Mouse (Mus musculus): ENCODE measurements at regions not wholly inside any gene's neighbourhood (a gene's known extent, or its start where the extent isn't known, plus 50 kb on each side); places are given as distances from the start of the nearest gene placed in this dataset.

DNA sequence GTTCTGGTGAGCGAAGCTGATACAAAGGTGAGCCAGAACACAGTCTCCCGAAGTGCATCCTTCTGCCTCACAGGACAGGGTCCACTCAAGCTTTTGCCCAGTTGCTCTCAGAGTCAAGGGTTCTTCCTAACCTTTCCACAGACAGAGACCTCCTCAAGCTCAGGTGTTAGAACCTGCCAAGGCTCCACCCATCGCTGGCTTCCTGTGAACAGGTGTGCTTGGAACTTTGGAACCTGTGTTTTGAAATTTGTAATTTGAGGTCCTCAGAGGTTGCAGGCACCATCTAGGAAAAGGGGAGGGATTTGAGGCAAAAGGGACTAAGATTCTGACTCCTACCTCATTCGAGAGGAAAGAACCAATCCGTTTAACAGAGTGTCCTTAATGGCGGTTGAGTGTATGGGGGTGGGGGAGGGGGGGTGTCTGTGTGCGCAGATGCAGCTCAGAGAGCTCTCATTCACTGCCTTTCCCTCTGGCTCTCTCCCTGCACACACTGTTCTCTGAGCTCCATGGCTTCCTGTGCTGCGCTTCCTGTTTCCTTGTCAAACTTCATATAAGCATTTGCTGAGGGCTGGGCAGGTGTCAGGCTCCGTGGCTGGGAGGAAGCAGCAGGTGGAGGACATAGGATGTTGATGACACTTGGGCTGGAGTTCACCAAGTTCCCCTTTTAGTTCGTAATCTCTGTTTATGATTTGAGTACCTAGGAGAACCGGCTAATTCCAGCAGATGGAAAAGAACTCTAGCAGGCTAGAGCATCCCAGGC is 195.8 kb downstream of the Pten start:
- DNase-seq = no peak
- WGBS = 40% methylated on average over 11 of the region's 11 CpGs
- Histone ChIP-seq H3K4me1 (ENCODE audit: control insufficient read depth, insufficient read depth, low read length) (peaks cover 24% of the 10 kb centered on the region), H3K4me3 (replicated peaks; ENCODE audit: extremely low read depth, low read depth, low read length) (no peak overlapping the region)
- TF ChIP-seq CTCF (IDR thresholded peaks at IDR 0.05; ENCODE audit: insufficient read depth, low read length) (no peak), POLR2A (IDR thresholded peaks at IDR 0.05; ENCODE audit: borderline replicate concordance, extremely low read depth, low read depth, low read length) (no peak)

DNA sequence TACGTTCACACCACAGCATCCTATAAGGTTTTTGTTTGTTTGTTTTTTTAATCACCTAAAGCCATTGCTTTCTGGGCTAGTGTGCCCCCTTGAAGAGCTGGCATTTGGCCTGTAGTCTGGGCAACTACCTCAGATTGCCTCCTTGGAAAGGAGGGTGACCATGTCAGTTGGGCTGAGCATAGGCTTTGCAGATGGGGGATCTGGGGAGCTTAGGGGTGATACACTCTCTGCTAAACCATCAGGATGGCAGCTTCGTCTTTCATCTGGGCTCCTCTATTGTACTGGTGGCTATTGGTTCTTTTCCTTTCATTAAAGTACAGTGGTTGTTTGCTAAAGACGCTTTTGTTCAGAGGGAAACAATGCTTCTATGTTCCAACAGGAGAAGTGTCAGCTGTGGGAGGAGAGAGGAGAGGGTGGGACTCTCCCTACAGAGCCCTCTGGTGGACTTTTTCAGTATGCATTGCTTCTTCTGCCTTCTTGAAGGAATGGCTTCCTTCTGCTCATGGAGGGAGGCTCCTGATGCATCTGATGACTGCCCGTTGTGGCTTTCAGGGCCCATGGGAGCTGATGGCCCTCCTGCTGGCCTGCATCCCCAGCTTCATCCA is 196.8 kb downstream of the Pten start:
- 33% methylated on average over 4 of the region's 4 CpGs for WGBS
- Histone ChIP-seq H3K4me1 (ENCODE audit: control insufficient read depth, insufficient read depth, low read length) (peaks cover 24% of the 10 kb centered on the region), H3K4me3 (replicated peaks; ENCODE audit: extremely low read depth, low read depth, low read length) (no peak overlapping the region)
- no peak for DNase-seq
- TF ChIP-seq POLR2A (IDR thresholded peaks at IDR 0.05; ENCODE audit: borderline replicate concordance, extremely low read depth, low read depth, low read length) = no peak
- peak; percentile 52 for TF ChIP-seq CTCF (IDR thresholded peaks at IDR 0.05; ENCODE audit: insufficient read depth, low read length)

DNA sequence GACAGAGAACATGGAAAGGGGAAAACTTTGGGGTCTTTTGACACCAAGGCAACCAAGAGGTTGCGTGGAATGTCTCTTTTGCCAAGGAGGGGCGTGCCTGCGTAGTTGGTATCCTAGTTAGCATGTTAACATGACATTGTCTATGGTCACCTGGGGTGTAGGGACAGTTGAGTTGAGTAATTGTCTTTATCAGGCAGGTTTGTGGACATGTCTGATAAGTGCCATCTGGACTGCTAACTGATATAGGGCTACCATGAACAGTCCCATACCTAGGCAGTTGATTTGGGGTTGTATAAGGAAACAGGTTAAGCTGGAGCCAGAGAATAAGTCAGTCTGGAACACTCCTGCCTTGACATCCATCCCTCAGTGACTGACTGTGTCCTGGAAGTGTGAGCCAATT is 197.6 kb downstream of the Pten start:
- WGBS = over 99% methylated on average over 3 of the region's 3 CpGs
- Histone ChIP-seq H3K4me1 (ENCODE audit: control insufficient read depth, insufficient read depth, low read length) (peaks cover 24% of the 10 kb centered on the region), H3K4me3 (replicated peaks; ENCODE audit: extremely low read depth, low read depth, low read length) (no peak overlapping the region)
- no peak for TF ChIP-seq CTCF (IDR thresholded peaks at IDR 0.05; ENCODE audit: insufficient read depth, low read length)
- TF ChIP-seq POLR2A (IDR thresholded peaks at IDR 0.05; ENCODE audit: borderline replicate concordance, extremely low read depth, low read depth, low read length) = no peak
- DNase-seq = no peak

DNA sequence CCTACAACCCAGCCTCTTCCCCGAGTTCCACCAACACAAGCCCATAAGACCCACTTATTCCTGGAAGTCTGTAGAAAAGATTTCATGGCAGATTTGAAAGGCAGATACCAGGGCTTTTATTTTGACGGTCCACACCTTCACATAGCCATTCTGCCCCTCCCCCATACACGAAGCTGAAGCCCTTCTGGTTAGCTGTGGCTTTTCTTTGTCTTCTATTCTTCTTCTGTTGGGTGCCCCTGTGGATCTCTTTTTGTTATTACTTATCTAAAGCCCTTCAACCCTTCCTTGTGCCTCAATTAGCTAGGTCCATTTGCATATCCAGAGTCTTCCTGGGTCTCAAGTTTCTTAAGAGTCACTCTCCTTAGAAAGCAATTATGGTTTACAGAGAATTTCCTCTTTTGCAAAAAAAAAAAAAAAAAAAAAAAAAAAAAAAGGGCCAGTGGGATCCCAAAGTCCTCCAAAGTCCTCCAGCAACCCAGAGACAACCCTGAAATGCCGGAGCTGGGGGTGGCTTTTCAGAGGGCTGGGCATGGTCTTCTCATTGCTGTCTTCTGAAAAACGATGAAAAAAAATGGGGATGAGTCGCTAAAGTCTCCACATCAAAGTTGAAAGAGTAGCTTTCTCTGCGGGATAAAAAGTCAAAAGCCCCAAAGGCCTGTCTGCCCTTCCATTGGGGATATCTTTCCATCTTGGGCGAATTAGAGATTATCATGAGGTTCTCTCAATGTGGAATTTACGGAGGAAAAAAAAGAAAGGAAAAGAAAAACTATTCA is 199.0 kb downstream of the Pten start:
- H3K4me1 ChIP-seq (ENCODE audit: control insufficient read depth, insufficient read depth, low read length) = peaks cover 24% of the 10 kb centered on the region
- TF ChIP-seq CTCF (IDR thresholded peaks at IDR 0.05; ENCODE audit: insufficient read depth, low read length) (no peak), POLR2A (IDR thresholded peaks at IDR 0.05; ENCODE audit: borderline replicate concordance, extremely low read depth, low read depth, low read length) (no peak)
- no peak for DNase-seq
- H3K4me3 ChIP-seq (replicated peaks; ENCODE audit: extremely low read depth, low read depth, low read length) = no peak overlapping the region
- 17% methylated on average over 9 of the region's 9 CpGs for WGBS

DNA sequence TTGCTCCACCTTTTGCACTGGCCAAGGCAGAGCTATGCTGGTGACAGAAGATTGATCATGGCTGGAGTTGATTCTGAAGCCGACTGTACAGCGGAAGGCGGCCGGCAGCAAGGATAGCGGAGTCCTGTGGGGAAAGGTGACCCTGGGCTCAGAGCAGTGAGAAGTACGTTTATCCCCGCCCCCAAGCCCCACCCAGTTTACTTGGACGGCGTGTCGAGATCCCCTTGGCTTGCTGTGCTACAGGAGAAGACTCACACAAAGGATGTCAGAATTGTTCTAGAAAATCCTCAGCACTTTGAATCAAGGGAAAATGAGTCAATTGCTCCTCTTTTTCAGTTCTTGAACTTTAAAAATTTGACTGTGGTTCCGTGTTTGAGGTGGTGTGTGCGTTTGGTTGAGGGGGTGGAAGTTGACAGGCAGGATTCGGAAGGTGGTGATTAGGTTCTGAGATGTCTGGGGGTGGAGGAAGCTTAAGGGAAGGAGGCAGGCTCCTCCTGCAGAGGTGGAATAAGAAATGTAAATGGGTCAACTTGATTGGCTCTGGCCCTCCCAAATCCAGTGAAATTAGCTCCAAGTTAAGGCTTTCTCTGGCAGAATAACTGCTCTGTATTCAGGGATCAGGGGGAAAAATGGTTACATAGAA is 199.7 kb downstream of the Pten start:
- TF ChIP-seq POLR2A (IDR thresholded peaks at IDR 0.05; ENCODE audit: borderline replicate concordance, extremely low read depth, low read depth, low read length) = no peak
- no peak for TF ChIP-seq CTCF (IDR thresholded peaks at IDR 0.05; ENCODE audit: insufficient read depth, low read length)
- Histone ChIP-seq H3K4me3 (replicated peaks; ENCODE audit: extremely low read depth, low read depth, low read length) (peak overlapping the region; percentile 25), H3K4me1 (ENCODE audit: control insufficient read depth, insufficient read depth, low read length) (peaks cover 24% of the 10 kb centered on the region)
- DNase-seq = no peak
- WGBS = 6% methylated on average over 13 of the region's 13 CpGs

DNA sequence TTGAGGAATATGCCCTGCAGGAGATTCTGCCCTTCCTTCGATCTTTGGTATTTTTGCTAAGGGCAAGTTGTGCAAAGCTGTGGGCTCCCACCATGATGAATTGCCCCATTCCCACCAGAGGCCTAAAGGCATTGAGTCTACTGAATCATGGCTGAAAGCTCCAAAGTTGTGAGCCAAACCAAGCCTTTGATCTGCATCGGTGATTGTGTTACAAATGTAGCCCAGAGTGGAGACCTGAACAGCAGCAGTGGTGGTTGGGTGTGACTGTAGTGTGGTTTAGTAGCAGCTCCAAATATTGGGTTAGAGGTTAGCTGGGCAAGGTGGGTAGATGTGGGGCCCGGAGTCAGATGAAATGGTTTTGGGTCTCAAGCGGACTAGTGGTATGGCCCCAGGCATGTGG is 201.0 kb downstream of the Pten start:
- TF ChIP-seq CTCF (IDR thresholded peaks at IDR 0.05; ENCODE audit: insufficient read depth, low read length) = no peak
- 93% methylated on average over 4 of the region's 4 CpGs for WGBS
- no peak for DNase-seq
- H3K4me1 ChIP-seq (ENCODE audit: control insufficient read depth, insufficient read depth, low read length) = peaks cover 19% of the 10 kb centered on the region
- no peak overlapping the region for H3K4me3 ChIP-seq (replicated peaks; ENCODE audit: extremely low read depth, low read depth, low read length)

DNA sequence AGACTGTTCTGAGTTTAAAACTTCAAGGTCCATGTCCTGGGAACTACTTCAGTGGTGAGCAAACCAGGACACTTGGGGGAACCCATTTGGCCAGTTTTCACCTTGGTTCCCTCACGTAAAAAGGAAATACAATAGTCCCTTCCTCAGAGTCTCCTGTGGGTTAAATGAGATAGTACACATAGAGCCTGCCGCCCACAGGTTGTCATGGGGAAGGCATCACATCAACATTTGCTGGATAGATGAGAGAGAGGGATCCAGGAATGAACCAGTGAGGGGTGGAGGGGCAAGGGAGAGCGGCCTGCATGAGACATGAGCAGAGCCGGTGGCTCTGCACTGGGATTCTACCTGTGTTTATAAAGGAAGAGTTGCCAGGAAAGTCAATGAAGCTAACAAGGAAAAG is 201.5 kb downstream of the Pten start:
- no peak for TF ChIP-seq CTCF (IDR thresholded peaks at IDR 0.05; ENCODE audit: insufficient read depth, low read length)
- no peak for TF ChIP-seq POLR2A (IDR thresholded peaks at IDR 0.05; ENCODE audit: borderline replicate concordance, extremely low read depth, low read depth, low read length)
- no peak overlapping the region for H3K4me3 ChIP-seq (replicated peaks; ENCODE audit: extremely low read depth, low read depth, low read length)
- 88% methylated on average over 4 of the region's 4 CpGs for WGBS
- H3K4me1 ChIP-seq (ENCODE audit: control insufficient read depth, insufficient read depth, low read length) = peaks cover 17% of the 10 kb centered on the region
- DNase-seq = no peak

DNA sequence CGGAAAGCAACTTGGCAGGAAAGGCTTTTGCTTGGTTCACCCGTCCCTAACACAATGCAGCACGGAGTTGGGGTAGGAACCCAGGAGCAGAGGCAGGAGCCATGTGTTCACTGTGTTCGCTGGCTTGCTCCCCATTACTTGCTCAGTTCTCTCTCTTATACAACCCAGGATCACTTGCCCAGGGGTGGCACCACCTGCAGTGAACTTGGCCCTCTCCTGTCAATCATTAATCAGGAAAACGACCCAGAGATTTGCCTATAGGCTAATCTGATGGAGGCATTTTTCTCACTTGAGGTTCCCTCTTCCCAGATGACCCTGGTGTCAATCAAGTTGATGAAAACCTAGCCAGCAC is 202.5 kb downstream of the Pten start:
- Histone ChIP-seq H3K4me3 (replicated peaks; ENCODE audit: extremely low read depth, low read depth, low read length) (no peak overlapping the region), H3K4me1 (ENCODE audit: control insufficient read depth, insufficient read depth, low read length) (peaks cover 11% of the 10 kb centered on the region)
- TF ChIP-seq POLR2A (IDR thresholded peaks at IDR 0.05; ENCODE audit: borderline replicate concordance, extremely low read depth, low read depth, low read length) (no peak), CTCF (IDR thresholded peaks at IDR 0.05; ENCODE audit: insufficient read depth, low read length) (no peak)
- WGBS = 64% methylated on average over 5 of the region's 5 CpGs
- no peak for DNase-seq

DNA sequence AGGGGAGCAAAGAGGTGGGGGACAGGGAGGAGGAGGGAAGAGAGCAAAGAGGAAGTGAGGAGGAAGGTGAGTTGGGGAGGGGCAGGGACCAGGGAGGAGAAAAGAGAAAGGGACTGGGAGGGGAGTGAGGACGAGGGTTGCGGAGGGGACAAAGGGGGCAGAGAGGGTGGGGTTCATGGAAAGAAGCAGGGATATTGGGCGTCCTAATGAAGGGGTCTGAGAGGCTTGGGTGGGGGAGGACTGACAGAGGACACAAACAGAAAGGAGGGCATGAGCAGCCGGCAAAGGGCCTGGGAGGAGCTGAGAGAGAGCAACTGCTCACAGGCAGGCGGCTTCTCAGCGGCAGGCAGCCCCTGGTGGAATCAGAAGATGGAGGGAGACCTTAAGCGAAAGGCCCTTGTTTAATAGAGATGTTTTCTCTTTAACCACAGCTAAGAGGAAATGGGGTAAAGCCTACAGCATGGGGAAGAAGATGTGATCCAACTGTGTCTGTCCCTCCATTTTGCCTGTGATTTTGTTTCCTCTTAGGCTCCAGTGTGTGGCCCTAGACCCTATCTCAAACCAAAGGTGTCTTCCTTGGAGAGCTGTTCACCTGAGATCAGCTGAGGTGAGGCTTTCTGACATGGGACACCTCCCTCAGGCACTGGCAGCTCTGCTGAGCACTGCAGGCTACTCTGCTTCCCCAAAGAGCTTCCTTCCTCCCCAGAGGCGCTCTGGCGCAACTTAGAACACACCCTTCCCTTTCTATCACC is 203.1 kb downstream of the Pten start:
- H3K4me1 ChIP-seq (ENCODE audit: control insufficient read depth, insufficient read depth, low read length) = peaks cover 11% of the 10 kb centered on the region
- H3K4me3 ChIP-seq (replicated peaks; ENCODE audit: extremely low read depth, low read depth, low read length) = no peak overlapping the region
- no peak for DNase-seq
- TF ChIP-seq CTCF (IDR thresholded peaks at IDR 0.05; ENCODE audit: insufficient read depth, low read length) (no peak), POLR2A (IDR thresholded peaks at IDR 0.05; ENCODE audit: borderline replicate concordance, extremely low read depth, low read depth, low read length) (no peak)
- WGBS = 68% methylated on average over 9 of the region's 9 CpGs
